Mouse (Mus musculus) ES-E14 (cell line): ENCODE data around the gene Tpmt.

Experiments used
- ZC3H11A ChIP-seq: IDR thresholded peaks from 2 replicates; pipeline ENCODE4 v1.6.1; 2012; ENCODE audit warnings: low read depth, mild to moderate bottlenecking, inconsistent platforms, low read length, borderline replicate concordance
- ZNF384 ChIP-seq: IDR thresholded peaks from 2 replicates; pipeline ENCODE4 v1.6.1; 2012; ENCODE audit warnings: low read depth, low read length, inconsistent platforms

GRCm38 (mm10) chr13:47089271-47089670, 44.7 kb upstream of the Tpmt start:
- TF ChIP-seq ZC3H11A (no peak), ZNF384 (no peak)
